Mouse (Mus musculus): ENCODE measurements at regions not wholly inside any gene's neighbourhood (a gene's known extent, or its start where the extent isn't known, plus 50 kb on each side); places are given as distances from the start of the nearest gene placed in this dataset.
A peak's percentile ranks its signal among the peaks of the same experiment; 100 is the strongest.

- no peak for DNase-seq (ENCODE audit: low read depth, low spot score)
These were observed 1327.7 kb downstream of the Hace1 start for GRCm38 (mm10) chr10:46905337-46905736.

DNA sequence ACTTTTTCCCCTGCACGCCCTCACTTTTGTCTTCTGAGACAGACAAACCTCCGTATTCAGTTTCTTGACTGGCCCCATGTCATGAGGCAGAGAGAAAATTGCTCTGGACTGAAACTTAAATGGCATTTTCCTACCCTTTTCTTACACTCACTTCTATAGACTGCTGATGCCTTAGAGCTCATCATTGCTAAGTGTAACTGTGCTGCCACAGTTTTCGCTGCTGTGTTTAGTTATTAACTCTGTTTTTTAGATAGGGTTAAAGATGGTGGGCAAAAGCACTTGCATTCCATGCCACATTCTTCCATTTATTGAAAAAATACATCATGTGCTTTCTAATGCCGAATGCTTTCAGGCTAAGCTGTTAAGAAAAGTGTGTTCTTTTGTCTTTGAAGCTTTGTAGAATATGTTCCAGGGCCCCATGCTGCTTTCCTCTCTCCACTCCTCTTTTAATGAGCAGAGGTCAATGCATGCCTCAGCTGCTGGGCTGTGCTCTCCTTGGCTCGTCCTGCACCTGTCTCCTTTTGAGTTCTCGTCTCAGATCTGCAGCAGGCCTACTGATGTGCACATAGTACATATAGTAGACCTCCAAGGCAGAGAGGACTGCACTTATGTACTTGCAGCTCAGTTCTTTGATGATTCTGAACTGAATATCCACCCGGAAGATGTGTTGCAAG, 1345.0 kb downstream of the Hace1 start:
- no peak for DNase-seq (ENCODE audit: low read depth, low spot score)

GRCm38 (mm10) chr10:46934311-46934710, 1356.7 kb downstream of the Hace1 start:
- DNase-seq (ENCODE audit: low read depth, low spot score): no peak

- no peak for DNase-seq (ENCODE audit: low read depth, low spot score)
These were observed 1358.8 kb downstream of the Hace1 start for GRCm38 (mm10) chr10:46936248-46936970.

GRCm38 (mm10) chr10:46939338-46939737, 1361.7 kb downstream of the Hace1 start:
- no peak for DNase-seq (ENCODE audit: low read depth, low spot score)

- DNase-seq (ENCODE audit: low read depth, low spot score): no peak
These were observed 1362.2 kb downstream of the Hace1 start for GRCm38 (mm10) chr10:46939819-46940218.

DNA sequence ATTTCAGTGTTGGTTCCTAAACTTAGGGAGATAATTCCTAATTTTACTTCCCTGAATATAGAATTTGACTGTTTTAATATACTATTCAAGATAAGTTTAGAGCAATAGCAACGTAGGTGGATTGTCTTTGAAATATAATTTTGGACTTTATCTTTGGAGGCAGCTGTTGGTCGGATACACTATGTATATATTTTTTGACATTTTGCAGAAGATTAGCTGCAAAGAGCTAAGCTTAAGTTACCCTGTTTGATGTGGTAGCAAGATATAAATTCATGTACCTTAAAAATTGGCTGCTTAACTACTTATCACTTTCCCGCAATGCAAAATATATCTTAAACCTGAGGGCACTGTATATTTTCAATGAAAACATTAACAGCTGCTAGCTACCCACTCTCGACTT, 1375.3 kb downstream of the Hace1 start:
- DNase-seq (ENCODE audit: low read depth, low spot score): no peak

- DNase-seq (ENCODE audit: low read depth, low spot score): no peak
These were observed 1377.1 kb downstream of the Hace1 start for GRCm38 (mm10) chr10:46954701-46955100.

- DNase-seq (ENCODE audit: low read depth, low spot score): no peak
These were observed 1402.8 kb downstream of the Hace1 start for GRCm38 (mm10) chr10:46980410-46980809.

GRCm38 (mm10) chr10:46999701-47000100, 1422.1 kb downstream of the Hace1 start:
- DNase-seq (ENCODE audit: low read depth, low spot score): no peak

DNA sequence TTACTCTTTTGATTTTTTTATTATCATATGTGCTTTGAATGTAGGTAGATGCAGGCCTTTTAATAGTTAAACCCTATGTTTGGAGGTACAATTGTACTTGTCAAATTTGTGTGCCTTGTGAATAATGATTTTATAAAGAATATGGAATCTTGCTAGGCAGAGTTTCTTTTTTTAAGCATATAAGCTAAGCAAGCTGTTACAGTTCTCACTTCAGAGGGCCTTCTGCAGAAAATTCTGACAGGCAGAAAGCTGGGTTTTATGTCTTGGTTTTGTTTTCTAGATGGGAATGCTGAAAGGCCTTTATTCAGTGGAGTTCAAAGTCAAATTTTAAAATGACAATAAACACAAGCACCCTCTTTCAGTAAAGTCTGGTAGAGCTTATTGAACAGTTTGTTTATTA, 1451.1 kb downstream of the Hace1 start:
- no peak for DNase-seq (ENCODE audit: low read depth, low spot score)

DNA sequence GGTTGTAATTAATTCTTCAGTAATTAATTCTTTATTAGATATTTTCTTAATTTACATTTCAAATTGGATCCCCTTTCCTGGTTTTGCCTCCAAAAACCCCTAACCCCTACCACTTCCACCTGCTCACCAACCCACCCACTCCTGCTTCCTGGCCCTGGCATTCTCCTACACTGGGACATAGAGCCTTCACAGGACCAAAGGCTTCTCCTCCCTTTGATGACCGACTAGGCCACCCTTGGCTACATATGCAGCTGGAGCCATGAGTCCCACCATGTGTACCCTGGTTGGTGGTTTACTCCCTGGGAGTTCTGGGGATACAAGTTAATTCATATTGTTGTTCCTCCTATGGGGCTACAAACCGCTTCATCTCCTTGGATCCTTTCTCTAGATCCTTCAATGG, 1477.0 kb downstream of the Hace1 start:
- DNase-seq (ENCODE audit: low read depth, low spot score): no peak

DNA sequence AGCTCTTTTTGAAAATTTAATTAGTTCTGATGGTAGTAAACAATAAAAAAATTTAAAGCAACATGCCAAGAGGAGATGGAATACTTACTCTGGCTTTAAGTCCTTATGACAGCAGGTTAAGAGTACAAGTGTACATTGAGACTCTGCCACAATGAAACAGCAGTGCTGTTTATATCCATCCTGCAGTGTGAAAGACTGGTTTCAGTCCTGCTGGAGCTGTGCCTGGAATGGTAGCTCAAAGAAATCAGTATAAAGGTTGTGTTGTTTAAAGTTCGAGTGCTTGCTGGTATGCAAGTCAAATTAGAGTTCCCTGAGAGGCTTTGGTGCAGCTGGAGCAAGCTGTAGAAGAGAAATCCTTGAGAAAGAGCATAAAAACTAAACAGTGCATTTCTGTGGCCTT, 1524.9 kb downstream of the Hace1 start:
- peak; percentile 1 for DNase-seq (ENCODE audit: low read depth, low spot score)

Data from skeletal muscle tissue, adult 2 months (tissue).